Mouse (Mus musculus) liver, postnatal 0 days (tissue): ENCODE measurements around the gene Olfr902.

ENCODE experiments used
- CTCF ChIP-seq: sonication (generic); IDR thresholded peaks from 2 replicates; pipeline ENCODE4 v1.5.1; 2016; ENCODE audit warnings: antibody characterized with exemption, low read depth
- EP300 ChIP-seq: IDR thresholded peaks from 2 replicates; pipeline ENCODE4 v1.6.1; 2016; ENCODE audit warnings: antibody characterized with exemption, low read depth, mild to moderate bottlenecking

DNA sequence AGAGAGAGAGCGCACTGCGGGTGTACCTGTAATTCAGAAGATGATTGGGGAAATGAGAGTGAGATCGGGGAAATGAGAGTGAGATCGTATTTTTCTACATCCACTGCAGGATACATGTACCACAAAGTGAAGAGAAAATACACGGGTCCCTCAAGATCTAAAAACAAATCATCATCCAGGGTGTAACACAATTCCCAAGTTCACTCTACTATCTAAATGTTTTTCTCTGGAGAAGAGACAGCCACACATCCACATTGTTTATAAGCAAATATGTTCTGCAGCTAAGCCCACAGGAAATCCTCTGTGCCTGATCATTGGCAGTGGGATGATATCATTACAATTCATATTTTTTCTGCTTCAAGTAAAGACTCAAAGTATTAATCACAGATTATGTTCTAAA lies at the start of gene Olfr902:
- TF ChIP-seq CTCF (no peak), EP300 (no peak)
